Mouse (Mus musculus): Measurements from ENCODE around the gene Sumo2. TPM values are rescaled to one million over a fixed set of nuclear protein-coding genes. Genes with fewer than 3 reads are reported as not detected.
"Not testable (repeated sequence)": the region's sequence is repeated elsewhere in the genome, so short reads cannot be mapped to it uniquely, and the experiment has no call there.

Sumo2 gene
- polyA plus RNA-seq, 1 experiment from 2014 or later, result 917 TPM

DNA sequence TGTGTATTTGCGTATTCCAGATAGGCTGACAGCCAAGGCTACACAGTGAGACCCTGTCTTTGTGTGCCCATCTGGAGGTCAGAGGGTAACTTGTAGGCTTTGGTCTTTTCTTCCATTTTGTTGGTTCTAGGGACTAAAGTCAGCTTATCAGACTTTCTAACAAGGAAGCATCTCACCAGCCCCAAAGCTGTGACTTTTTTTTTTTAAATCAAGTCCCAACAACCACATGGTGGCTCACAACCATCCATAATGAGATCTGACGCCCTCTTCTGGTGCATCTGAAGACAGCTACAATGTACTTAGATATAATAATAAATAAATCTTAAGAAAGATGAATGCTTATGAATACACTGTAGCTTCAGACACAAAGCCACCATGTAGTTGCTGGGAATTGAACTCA lies 2.0 kb upstream of the Sumo2 start:
- no peak for ATAC-seq (ENCODE audit: low FRiP score, low read depth)
- H3K27me3 ChIP-seq, result no peaks in the 10 kb centered on the region
- no peak overlapping the region for H3K27ac ChIP-seq (replicated peaks)
- no peak overlapping the region for H3K9ac ChIP-seq
- H3K4me2 ChIP-seq, result no peak overlapping the region
- peaks cover 26% of the 10 kb centered on the region for H3K4me1 ChIP-seq (replicated peaks)
- no peak overlapping the region for H3K4me3 ChIP-seq
- WGBS, result 59% methylated on average over 2 of the region's 2 CpGs
- no peaks in the 10 kb centered on the region for H3K9me3 ChIP-seq
- peaks cover 8% of the 10 kb centered on the region for H3K36me3 ChIP-seq

DNA sequence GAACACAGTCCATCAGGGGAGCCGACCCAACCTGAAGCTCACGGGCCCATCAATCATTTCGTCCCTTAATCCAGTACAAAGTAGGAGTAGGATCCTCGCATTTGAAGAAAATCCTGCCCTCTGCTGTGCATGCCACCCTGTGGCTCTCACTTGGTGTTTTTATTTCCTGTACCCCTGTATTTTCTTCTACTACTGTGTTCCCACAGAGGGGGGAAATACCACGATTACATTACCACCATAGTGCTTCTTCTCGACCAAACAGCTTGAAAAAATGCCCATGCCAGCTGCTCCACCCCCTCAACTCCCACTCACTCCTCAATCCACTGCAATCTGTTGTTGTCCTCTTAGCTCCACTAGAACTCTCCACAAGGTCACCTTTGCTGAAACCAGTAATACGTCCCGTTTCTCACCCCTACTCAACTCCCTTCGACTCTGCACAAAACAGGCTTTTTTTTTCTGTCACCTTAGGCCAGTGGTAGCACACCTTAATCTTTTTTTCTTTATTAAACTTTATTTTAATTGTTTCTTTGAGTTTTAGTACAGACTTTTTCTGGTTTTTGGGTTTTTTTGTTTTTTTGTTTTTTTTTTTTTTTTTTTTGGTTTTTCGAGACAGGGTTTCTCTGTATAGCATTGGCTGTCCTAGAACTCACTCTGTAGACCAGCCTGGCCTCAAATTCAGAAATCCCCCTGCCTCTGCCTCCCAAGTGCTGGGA lies 936 bp upstream of the Sumo2 start:
- Histone ChIP-seq H3K4me3 (peak overlapping the region; percentile 90), H3K4me1 (replicated peaks) (peaks cover 30% of the 10 kb centered on the region), H3K27me3 (no peaks in the 10 kb centered on the region), H3K36me3 (peaks cover 18% of the 10 kb centered on the region), H3K9me3 (no peaks in the 10 kb centered on the region), H3K9ac (peak overlapping the region; percentile 24; the same call in 1 of the 2 replicates), H3K4me2 (peak overlapping the region; percentile 81), H3K27ac (replicated peaks) (peak overlapping the region; percentile 99)
- ATAC-seq (ENCODE audit: low FRiP score, low read depth), result no peak
- 78% methylated on average over 10 of the region's 10 CpGs for whole genome bisulfite sequencing

DNA sequence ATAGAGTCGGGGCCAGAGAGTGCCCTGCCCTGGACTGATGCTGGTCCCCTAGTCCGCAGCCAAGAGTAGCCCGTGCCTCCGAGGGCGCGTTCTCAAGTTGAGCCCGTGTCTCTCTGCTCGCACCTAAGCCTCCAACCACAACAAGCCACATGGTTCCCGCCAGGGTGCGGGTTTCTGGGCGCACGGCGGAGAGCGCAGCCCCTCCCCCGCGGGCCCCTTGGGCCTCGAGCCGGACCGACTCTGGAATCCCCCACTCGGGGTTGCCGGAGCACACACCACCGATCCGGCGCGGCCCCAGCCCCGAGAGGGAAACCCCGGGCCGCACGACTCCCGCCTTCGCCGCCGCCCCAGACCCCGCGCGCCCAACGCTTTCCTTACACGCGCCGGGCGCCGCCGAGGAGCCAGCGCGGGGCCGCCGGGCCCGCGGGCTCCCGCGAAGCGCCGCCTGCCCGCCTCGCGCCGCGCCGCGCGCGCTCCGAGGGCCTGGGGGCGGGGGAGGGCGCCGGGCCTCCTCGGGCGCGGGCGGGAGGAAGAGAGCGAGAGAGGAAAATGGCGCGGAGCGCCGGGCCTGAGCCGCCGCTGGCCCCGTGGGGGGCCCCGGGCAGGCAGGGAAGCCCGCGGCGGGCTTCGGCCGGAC lies 557 bp downstream of the Sumo2 start:
- Histone ChIP-seq H3K27ac (replicated peaks) (peak overlapping the region; percentile 99), H3K4me2 (peak overlapping the region; percentile 81), H3K4me3 (peak overlapping the region; percentile 90), H3K9me3 (no peaks in the 10 kb centered on the region), H3K36me3 (peaks cover 28% of the 10 kb centered on the region), H3K27me3 (no peaks in the 10 kb centered on the region), H3K9ac (peak overlapping the region; percentile 87), H3K4me1 (replicated peaks) (peaks cover 33% of the 10 kb centered on the region)
- under 1% methylated on average over 49 of the region's 84 CpGs for WGBS
- peak; percentile 85 for ATAC-seq (ENCODE audit: low FRiP score, low read depth)

DNA sequence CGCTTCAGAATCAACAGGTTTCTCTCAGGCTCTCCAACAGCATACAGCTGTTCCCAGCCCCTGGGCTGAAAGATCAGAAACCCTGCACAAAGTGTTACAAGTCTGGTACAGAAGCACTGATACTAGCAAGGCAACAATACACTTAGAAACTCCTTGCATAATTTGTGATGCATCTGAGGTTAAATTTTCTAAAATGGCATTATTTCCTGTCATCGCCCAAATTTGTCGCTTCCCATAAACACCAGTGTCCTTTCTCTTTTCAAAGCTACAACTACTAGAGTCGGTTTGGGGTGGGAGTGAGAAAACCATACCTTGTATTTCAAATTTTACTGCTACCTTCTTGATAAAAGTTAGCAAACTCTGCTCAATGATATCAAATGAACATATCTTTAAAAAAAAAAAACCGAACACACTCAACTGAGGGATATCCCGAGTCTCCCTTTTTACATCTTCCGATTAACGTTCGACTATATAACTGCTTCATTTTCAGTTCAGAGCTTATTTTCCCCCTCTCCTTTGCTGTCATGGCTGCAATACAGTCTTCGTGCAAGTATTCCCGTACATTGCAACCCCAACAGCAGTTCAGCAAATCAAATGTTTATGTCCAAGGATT lies 1.2 kb downstream of the Sumo2 start:
- H3K4me3 ChIP-seq, result peak overlapping the region; percentile 90
- peak overlapping the region; percentile 87 for H3K9ac ChIP-seq
- no peaks in the 10 kb centered on the region for H3K27me3 ChIP-seq
- peaks cover 33% of the 10 kb centered on the region for H3K4me1 ChIP-seq (replicated peaks)
- H3K9me3 ChIP-seq, result no peaks in the 10 kb centered on the region
- ATAC-seq (ENCODE audit: low FRiP score, low read depth), result no peak
- 9% methylated on average over 11 of the region's 11 CpGs for WGBS
- peak overlapping the region; percentile 99 for H3K27ac ChIP-seq (replicated peaks)
- H3K4me2 ChIP-seq, result peak overlapping the region; percentile 81
- peaks cover 34% of the 10 kb centered on the region for H3K36me3 ChIP-seq

DNA sequence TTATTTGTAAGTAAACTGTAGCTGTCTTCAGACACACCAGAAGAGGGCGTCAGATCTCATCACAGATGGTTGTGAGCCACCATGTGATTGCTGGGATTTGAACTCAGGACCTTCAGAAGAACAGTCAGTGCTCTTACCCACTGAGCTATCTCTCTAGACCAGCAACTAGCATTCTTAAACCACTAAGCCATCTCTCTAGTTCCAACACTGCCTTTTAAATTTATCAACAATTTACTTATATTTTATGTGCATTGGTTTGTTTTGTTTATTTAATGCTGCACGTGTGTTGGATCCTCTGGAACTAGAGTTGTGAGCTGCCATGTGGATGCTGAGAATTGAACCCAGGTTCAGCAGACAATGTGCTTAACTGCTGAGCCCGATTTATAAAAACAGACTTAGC lies 9.6 kb downstream of the Sumo2 start:
- H3K4me2 ChIP-seq; H3K27me3 ChIP-seq; H3K4me1 ChIP-seq (replicated peaks); H3K27ac ChIP-seq (replicated peaks); H3K9me3 ChIP-seq; H3K9ac ChIP-seq; H3K4me3 ChIP-seq; ATAC-seq (ENCODE audit: low FRiP score, low read depth): not testable (repeated sequence)
- 84% methylated on average over 3 of the region's 3 CpGs for WGBS
- H3K36me3 ChIP-seq, result peaks cover 69% of the 10 kb centered on the region

DNA sequence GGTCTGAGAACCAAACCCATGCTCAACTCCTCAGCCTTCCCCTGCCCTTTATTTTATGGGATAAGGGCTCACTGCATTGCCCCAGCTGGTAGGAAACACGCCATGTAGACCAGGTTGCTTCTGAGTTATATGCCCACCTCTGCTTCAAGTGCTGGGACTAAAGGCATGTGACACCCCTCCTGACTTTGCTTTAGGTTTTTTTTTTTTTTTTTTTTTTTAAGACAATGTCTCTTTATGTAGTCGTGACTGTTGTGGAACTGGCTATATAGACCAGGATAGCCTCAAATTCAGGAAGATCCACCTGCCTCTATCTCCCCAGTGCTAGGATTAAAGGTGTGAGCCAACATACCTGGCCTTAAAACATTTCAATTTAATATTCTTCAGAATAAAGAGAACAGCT lies 13.4 kb downstream of the Sumo2 start:
- Histone ChIP-seq H3K4me3 (no peak overlapping the region), H3K27me3 (no peaks in the 10 kb centered on the region), H3K4me1 (replicated peaks) (no peaks in the 10 kb centered on the region), H3K27ac (replicated peaks) (no peak overlapping the region), H3K9ac (no peak overlapping the region), H3K4me2 (no peak overlapping the region), H3K36me3 (peaks cover 46% of the 10 kb centered on the region), H3K9me3 (no peaks in the 10 kb centered on the region)
- no peak for ATAC-seq (ENCODE audit: low FRiP score, low read depth)
- WGBS, result 68% methylated on average over 2 of the region's 2 CpGs

DNA sequence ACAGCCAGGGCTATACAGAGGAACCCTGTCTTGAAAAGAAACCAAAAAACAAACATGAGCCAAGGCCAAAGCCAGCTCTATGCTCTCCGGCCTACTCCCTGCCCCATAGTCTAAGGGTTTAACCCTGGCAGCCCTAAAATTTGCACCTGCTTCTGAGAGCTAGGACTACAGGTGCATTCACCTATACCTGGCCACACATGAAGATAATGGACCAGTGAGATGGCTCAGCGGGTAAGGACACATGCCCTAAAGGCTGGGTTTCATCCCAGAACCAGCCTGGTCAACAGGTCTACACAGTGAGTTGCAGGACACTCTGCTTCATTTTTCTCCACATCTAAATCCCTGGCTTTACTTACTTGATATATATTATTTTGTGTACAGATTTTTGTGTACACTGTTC lies 13.8 kb downstream of the Sumo2 start:
- H3K9me3 ChIP-seq, result no peaks in the 10 kb centered on the region
- H3K27ac ChIP-seq (replicated peaks), result no peak overlapping the region
- H3K9ac ChIP-seq, result no peak overlapping the region
- H3K4me3 ChIP-seq, result no peak overlapping the region
- H3K4me1 ChIP-seq (replicated peaks), result no peaks in the 10 kb centered on the region
- H3K27me3 ChIP-seq, result no peaks in the 10 kb centered on the region
- H3K4me2 ChIP-seq, result no peak overlapping the region
- no peak for ATAC-seq (ENCODE audit: low FRiP score, low read depth)
- WGBS, result 87% methylated on average over 2 of the region's 2 CpGs
- peaks cover 42% of the 10 kb centered on the region for H3K36me3 ChIP-seq

DNA sequence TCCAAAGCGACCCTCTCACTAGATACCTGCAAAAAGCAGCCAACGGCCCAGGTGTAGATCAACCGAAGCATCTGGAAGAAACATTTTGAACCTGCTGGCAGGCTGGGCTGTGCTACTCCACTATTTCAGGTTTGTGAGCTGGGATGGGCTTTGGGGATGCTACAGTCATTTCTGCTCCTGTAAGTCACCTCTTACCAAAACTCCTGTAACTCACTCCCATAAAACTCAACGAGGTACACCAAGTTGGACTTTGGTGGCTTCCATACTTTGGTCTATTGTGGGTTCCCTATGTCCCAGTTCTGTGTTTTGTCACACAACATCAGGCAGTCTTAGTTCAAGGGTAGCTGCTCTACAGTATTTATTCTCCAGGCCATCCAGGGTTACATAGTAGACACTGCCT lies 15.0 kb downstream of the Sumo2 start:
- no peak for ATAC-seq (ENCODE audit: low FRiP score, low read depth)
- 87% methylated on average over 4 of the region's 4 CpGs for WGBS
- H3K27ac ChIP-seq (replicated peaks), result no peak overlapping the region

DNA sequence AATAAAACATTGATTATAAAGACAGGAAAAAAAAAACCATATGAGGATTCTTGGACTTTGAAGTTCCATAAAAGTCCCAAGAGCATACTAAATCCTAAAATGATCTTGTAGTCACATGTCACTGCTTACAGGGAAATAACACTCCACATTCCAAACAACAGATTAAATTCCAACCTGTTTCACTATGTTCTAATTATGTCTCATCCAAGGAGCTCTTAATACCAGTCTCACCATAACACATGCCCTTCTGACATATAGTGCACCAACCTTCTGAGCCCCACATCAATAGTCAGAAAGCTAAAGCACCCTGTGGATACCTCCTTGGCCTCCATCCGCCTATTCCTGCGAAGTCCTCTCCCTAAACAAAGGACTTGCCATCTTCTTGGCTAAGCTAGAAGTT lies 15.9 kb downstream of the Sumo2 start:
- Histone ChIP-seq H3K27me3 (no peaks in the 10 kb centered on the region), H3K36me3 (peaks cover 23% of the 10 kb centered on the region), H3K27ac (replicated peaks) (no peak overlapping the region), H3K4me3 (no peak overlapping the region), H3K4me2 (no peak overlapping the region), H3K9me3 (no peaks in the 10 kb centered on the region), H3K4me1 (replicated peaks) (no peaks in the 10 kb centered on the region), H3K9ac (no peak overlapping the region)
- 59% methylated on average over 2 of the region's 2 CpGs for WGBS
- ATAC-seq (ENCODE audit: low FRiP score, low read depth), result no peak

More for the DNA sequence above, 15.0 kb downstream of the Sumo2 start:
- Histone ChIP-seq H3K27me3 (no peaks in the 10 kb centered on the region), H3K36me3 (peaks cover 30% of the 10 kb centered on the region), H3K4me2 (no peak overlapping the region), H3K4me3 (no peak overlapping the region), H3K9me3 (no peaks in the 10 kb centered on the region), H3K4me1 (replicated peaks) (no peaks in the 10 kb centered on the region), H3K9ac (no peak overlapping the region)

DNA sequence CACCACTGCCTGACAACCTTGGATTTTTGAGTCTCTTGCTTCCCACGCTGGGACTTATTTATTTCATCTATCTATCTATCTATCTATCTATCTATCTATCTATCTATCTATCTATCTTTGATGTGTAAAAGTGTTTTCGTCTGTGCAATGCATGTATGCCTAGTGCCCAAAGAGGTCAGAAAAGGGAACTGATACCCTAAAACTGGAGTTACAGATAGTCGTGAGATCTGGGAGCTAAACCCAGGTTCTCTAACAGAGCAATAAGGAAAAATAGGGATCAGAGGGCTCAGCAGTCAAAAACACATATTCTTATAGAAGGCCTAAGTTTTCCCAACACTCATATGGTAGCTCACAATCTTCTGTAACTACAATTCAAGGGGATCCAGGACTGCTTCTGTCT lies 16.5 kb downstream of the Sumo2 start:
- Histone ChIP-seq H3K27me3 (no peaks in the 10 kb centered on the region), H3K9ac (no peak overlapping the region), H3K4me2 (no peak overlapping the region), H3K4me1 (replicated peaks) (no peaks in the 10 kb centered on the region), H3K36me3 (peaks cover 16% of the 10 kb centered on the region), H3K27ac (replicated peaks) (no peak overlapping the region), H3K9me3 (no peaks in the 10 kb centered on the region), H3K4me3 (no peak overlapping the region)
- no peak for ATAC-seq (ENCODE audit: low FRiP score, low read depth)
- WGBS, result 94% methylated on average over 3 of the region's 3 CpGs

DNA sequence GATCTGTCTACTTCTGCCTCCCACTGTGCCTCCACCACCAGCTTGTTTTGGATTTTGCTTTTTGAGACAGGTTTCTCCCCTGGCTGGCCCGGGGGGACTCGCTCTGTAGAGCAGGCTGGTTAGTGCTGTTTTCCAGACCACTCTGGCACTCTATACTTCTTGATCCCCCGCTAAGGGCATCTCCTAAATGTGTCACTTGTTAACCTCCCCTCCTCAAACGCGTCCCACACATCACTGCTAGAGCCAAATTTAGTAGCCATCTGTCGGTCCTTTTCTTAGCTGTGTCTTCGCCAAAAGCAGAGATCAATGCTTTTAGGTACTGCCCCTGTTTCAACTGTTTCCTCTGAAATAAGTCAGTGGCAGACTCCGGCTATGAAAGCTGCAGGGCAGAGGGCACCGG lies 17.4 kb downstream of the Sumo2 start:
- no peak overlapping the region for H3K27ac ChIP-seq (replicated peaks)
- no peak overlapping the region for H3K4me2 ChIP-seq
- WGBS, result 71% methylated on average over 9 of the region's 9 CpGs
- H3K9me3 ChIP-seq, result no peaks in the 10 kb centered on the region
- ATAC-seq (ENCODE audit: low FRiP score, low read depth), result no peak
- H3K9ac ChIP-seq, result no peak overlapping the region
- H3K36me3 ChIP-seq, result peaks cover 12% of the 10 kb centered on the region
- H3K4me3 ChIP-seq, result no peak overlapping the region
- H3K27me3 ChIP-seq, result no peaks in the 10 kb centered on the region
- no peaks in the 10 kb centered on the region for H3K4me1 ChIP-seq (replicated peaks)

DNA sequence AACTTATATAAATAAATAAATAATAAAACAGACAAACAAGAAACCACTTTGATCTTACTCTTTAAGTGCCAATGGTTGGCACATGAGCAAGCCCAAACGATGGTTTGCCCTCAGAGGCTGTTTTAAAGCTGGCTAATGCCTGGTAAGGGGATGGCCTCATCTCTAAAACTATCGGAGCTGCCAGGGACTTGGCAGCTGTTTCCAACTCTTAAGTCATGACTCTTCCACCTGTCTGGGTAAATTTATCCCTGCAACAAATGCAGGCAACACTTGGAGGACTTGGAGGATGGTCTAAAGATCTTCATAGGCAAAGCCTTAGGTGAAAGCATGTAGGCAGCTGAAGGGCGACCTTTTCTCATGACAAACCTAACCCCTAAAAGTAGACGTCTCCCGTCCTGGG lies 19.1 kb downstream of the Sumo2 start:
- peaks cover 6% of the 10 kb centered on the region for H3K4me1 ChIP-seq (replicated peaks)
- H3K9ac ChIP-seq, result no peak overlapping the region
- H3K9me3 ChIP-seq, result no peaks in the 10 kb centered on the region
- 81% methylated on average over 5 of the region's 5 CpGs for WGBS
- ATAC-seq (ENCODE audit: low FRiP score, low read depth), result no peak
- H3K4me2 ChIP-seq, result no peak overlapping the region
- H3K4me3 ChIP-seq, result no peak overlapping the region
- 0 out of 2 replicates have a peak, but pooled peaks cover 2% of the 10 kb centered on the region for H3K36me3 ChIP-seq
- no peaks in the 10 kb centered on the region for H3K27me3 ChIP-seq
- no peak overlapping the region for H3K27ac ChIP-seq (replicated peaks)
